Mouse (Mus musculus): ENCODE results near the gene Dtl.

GRCm38 (mm10) chr1:191531023-191531422, 44.3 kb downstream of the Dtl start:
- TF ChIP-seq CTCF (IDR thresholded peaks at IDR 0.05; ENCODE audit: low read depth) (no peak), EP300 (IDR thresholded peaks at IDR 0.05; ENCODE audit: low read depth) (no peak)

All from liver, postnatal 0 days (tissue).